Mouse (Mus musculus): ENCODE data around the gene Pnpla5. TPM values are rescaled to one million over a fixed set of nuclear protein-coding genes. Genes with fewer than 3 reads are reported as not detected.

Gene Pnpla5
- polyA plus RNA-seq, 1 experiment from 2014 or later = 0.07 TPM

Small RNAs within 50 kb of the gene (microRNA-seq; reads per million reads assigned to microRNA genes)
- gene Mir6392 = not detected

Other genes starting within 250 kb of the Pnpla5 start
- gene Efcab6, start 57.8 kb downstream of the Pnpla5 start, polyA plus RNA-seq (2016; fragmentation: Nextera tagmentation; extraction: Ambion mirVana) = not detected in 2 replicates
- gene Sult4a1, start 17.4 kb downstream of the Pnpla5 start, polyA plus RNA-seq (2016; fragmentation: Nextera tagmentation; extraction: Ambion mirVana) = 0.14 and 0.18 TPM in 2 replicates
- gene Pnpla3, start 44.7 kb upstream of the Pnpla5 start, polyA plus RNA-seq (2016; fragmentation: Nextera tagmentation; extraction: Ambion mirVana) = 1.4 and 1.5 TPM in 2 replicates
- gene Samm50, start 69.1 kb upstream of the Pnpla5 start, polyA plus RNA-seq (2016; fragmentation: Nextera tagmentation; extraction: Ambion mirVana) = 110 and 112 TPM in 2 replicates
- gene Parvb, start 108.9 kb upstream of the Pnpla5 start, polyA plus RNA-seq (2016; fragmentation: Nextera tagmentation; extraction: Ambion mirVana) = 7.5 and 10.0 TPM in 2 replicates
- 9.7 and 10.0 TPM in 2 replicates for gene Parvg, start 200.9 kb upstream of the Pnpla5 start, polyA plus RNA-seq (2016; fragmentation: Nextera tagmentation; extraction: Ambion mirVana)